Mouse (Mus musculus) thymus, postnatal 14 days (tissue): Measurements from ENCODE around the gene Casp2.

Source experiments
- DNase-seq: peaks from one replicate; pipeline ENCODE4 v3.0.0; 2021

Casp2 gene

DNA sequence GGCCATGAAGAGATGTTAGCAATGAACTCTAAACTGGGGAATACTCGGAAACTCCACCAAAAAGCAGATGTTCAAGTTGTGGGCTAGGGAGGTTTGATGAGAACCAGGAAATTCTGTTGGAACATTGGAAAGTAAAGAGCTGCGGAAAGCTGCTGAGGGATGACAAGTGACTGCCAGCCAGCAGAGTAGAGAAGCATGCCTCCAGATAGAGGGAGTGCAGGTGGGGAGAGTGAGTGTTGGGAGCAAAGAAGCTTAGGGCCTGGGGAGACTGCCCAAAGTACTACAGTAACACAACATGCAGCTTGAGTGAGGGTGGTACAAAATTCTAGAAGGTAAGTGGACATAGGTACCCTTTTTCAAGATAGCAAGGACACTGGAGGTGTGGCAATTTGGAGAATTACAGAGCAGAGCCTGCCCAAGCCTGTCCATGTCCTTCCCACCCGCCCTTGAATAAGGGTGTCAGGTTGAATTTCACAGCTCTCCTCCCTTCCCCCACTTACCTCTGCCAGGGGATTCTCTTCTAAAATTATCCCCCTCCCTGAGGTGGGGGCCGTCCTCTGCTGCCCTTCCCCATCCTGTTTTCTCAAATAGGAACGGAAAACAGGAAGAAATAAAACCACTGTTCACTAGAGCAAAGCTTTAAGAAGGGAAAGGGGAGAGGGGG lies 18.2 kb downstream of the Casp2 start:
- DNase-seq: no peak

DNA sequence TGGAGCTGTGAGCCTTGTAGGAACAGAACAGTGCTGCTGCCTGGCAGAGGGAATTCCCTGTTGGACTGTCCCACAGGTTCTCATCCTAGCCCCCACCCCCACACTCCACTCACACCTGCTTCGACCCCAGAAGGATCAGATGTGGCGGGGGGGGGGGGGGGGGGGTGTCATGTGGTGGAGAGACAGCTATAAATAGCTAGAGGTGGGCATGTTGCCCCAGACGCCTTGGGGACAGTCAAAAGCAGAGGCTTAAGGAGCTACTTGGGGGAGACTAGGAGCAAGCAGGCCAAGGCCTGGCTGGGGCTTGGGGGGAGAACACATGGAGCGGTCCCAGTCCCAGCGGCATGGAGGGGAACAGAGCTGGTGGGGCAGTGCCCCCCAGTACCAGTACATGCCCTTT lies 21.7 kb downstream of the Casp2 start, which contains the start of gene Clcn1:
Clcn1 (plus strand) TSS at position 238 of the 400 bp plus-strand sequence.
- DNase-seq: no peak

DNA sequence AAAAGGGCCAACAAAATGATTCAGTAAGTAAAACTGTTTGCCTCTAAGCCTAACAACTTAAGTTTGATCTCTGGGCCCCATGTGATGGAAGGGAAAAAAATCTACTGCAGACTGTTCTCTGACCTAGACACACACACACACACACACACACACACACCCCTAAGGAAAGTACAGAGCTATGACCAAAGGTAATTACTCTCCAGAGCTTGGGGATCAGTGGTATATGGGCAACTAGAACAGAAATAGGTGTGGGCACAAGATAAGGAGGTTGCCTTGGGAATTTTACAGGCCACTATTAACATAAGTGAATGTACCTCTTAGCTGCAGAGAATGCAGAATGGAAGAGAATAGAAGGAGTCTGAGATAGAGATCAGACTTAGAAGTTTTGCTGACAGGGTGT lies 22.8 kb downstream of the Casp2 start:
- no peak for DNase-seq

DNA sequence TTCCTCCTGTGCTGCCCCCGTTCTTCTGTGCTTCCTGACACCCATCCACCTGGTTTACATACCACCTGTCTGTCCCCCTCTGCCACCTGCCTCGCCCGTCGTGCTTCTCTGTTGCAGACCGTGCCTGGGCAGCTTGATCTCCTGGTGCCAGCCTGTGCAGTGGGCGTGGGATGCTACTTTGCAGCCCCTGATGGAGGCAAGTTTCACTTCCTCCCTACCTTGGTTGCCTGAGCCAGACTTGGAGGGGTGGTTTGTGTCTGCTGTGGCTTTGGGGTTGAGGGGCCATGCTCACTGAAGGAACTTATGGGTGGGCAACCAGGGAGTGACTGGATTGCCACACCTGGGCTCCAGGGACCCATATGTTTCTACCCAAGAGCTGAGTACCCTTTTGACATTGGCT lies 28.5 kb downstream of the Casp2 start:
- DNase-seq: no peak

DNA sequence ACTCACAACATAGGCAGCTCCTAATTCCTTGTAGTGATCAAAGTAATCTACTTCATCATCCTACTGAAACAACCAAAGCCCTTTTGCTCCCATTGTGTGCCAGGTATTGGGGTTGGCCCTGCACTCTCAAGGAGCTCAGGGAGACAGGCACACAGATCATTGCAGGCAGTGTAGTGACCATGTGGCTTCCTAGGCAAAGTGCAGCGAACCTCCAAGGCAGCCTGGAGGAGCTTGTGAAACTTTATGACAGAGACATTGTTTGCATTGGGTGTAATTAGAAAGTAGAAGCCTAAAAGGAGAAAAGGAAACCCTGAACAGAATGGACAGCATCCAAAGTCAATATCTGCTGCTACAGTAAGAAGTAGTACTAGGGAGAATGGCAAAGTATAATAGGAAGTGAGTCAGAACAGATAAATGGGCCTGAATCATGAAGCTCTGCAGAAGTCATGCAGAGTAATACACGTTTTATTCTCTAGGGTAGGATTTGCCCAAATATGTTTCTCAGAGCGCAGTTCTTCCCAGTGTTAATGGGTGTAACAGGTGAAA lies 30.8 kb downstream of the Casp2 start:
- no peak for DNase-seq

DNA sequence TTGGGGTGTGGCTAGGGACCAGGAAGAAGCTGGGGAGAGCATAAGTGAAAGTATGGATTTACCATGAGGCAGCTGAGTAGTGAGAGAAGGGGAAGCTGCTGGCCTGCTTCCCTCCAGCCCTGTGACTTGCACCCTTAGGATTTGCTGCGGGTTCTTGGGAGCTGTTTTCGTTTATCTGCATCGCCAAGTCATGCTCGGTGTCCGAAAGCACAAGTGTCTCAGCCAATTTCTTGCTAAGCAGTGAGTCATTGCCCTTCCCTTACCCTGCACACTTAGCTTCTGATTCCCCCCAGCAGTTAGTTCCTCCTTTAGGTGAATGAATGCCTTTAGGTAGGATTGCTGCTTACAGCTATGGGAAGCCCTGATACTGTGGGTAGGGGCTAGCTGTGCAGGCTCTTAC lies 34.6 kb downstream of the Casp2 start:
- DNase-seq: no peak

DNA sequence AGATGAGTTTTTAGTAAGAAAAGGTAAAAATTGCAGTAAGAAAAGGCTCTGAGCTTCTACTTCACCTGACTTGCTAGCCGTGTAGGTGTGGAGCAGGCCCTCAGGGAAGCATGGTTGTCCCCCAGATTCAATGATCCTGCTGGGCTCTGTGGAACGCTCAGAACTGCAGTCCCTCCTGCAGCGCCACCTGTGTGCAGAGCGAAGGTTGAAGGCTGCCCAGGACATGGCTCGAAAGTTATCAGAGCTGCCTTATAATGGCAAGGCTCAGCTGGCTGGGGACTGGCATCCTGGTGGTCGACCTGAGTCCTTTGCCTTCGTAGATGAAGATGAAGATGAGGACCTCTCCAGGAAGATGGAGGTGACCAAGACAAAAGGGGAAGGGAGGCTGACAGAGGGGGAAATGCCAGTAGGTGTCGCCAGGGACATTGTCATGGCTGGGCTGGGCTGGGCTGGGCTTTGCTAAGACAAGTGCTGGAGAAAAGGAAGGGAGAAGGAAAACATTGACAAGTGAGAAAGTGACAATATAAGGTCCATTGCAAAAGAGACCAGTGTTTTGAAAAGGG lies 45.1 kb downstream of the Casp2 start:
- DNase-seq: peak; percentile 15

DNA sequence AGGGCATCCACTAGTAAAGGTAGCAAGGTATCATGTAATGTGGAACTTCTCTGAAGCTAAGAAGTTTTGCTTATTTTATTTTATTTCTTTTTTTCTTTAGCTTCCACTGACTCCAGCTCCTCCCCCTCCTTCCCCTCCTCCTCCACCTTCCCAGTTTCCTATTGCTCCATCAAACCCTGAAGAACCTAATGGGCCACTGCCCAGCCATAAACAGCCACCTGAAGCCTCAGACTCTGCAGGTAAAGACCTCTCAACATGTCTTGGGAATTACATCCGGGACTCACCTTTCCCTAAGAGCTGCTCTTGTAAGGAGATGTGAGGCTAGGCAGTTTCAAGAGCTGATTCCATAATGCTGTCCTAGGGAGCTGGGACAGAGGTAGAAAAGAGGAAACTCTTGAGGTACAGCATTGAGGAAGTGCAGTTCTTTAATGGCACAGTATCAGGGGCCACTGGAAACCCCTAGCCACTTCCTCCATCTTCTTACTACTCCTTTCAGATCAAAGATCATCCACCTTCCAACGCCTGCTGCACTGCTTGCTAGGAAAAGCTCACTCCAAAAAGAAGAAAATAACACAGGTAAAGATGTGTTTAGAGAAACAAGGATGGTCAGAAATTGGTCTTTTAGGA lies 45.8 kb downstream of the Casp2 start:
- DNase-seq: no peak

DNA sequence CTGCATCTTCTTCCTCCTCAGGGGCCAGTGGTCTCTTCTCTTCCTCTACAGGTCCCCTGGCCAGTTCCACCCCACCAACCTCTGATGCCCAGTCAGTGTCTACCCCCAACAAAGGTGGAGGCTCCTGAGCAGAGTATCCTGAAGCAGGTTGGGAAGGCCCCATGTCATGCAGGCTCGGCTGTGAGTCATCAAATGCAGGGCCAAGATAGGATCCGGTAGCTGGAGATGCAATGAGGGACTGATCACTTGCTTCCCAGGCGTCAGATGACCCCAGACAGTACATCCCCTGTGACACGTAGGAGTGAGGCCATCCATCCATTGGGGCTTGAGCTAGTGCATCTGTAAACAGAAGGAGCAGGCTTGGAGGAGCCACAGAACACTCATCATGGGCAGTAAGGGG lies 53.5 kb downstream of the Casp2 start:
- no peak for DNase-seq

DNA sequence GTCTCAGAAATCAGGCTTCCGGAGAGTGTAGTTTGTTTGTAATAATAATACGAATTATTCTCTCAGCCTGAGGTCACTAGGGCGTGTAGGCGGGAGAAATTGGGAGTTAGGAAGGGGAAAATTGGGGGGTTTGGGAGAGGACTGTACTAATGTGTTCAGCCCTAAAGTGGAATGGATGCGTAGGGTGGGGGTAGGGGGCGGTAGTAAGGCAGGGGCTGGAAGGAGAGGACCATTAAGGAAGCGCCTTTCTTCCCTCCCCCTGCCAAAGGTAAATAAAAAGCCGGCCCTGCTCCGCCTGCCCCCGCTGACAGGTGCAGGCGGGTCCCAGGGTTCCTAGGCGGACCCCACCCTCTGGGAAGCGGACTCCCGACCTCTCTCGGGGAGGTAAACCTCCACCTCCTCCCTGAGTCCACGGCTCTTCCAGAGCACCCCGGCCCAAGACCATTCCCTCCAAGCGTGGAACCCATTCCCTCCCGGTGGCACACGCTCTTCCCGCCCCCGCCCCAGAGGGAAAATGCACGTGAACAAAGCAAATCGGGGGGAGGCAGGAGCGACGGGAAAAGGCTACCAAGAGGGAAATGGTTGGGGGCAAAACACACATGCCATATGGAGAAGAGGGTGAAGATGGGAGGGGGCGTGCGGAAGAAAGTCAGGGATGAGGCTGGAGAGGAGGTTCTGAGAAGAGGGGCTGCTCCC lies 58.7 kb downstream of the Casp2 start:
- peak; percentile 18 for DNase-seq

DNA sequence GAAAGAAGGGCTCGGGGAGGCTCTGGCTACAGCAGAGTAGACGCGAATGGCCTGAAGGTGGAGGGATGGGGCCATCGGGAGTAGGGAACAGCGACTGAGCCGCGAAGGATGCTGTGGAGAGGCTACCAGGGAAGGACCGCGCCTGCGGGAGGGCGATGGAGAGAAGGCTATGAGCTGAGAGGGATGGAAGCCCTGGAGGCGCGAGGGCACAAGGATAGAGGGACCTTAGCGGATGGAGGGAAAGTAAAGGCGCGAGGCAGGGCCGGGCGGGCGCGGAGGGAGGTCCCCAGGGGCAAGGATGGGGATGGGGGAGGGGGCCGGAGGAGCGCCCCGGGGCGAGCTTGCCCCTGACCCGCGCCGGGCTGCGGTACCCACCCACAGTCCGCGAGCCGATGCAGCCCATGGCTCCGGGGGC lies 59.3 kb downstream of the Casp2 start:
- no peak for DNase-seq

DNA sequence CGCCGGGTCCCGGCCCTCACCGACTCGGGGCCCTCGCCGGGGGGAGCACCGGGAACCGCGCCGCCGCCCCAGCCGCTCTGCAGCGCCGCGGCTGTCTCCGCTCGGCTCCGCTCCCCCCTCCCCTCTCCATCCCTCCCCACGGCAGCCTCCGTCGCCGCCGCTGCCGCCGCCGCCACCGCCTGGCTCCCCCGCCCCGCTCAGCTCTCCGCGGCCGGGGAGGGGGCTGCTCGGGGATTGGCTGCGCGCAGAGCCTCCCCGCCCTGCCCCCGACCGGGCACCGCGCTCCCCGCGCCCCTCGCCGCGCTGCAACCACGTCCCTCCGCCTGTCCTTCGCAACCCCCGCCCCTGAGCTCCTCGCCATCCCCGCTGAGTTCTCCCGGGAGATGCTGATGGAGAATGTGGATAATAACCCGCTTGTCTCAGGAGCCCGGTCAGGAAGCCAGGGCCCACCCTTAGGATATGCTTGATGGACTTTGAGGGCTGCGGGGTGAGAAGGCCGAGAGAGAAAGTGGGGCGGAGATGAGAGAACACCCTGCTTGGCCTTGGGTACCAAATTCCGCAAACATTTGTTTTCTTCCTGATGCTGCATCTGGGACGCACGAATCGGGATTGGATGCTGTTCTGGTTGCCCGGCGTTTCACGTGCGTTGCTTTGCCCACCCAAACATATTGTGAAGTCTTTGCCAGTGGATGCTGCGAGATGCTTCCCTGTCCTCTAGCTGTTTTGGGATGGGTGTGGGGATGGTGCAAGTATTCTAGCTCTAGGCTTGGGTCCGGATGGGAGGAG lies 59.9 kb downstream of the Casp2 start, which contains the start of gene Fam131b:
Fam131b (minus strand) TSS at position 162 of the 786 bp plus-strand sequence.
- DNase-seq: peak; percentile 75

DNA sequence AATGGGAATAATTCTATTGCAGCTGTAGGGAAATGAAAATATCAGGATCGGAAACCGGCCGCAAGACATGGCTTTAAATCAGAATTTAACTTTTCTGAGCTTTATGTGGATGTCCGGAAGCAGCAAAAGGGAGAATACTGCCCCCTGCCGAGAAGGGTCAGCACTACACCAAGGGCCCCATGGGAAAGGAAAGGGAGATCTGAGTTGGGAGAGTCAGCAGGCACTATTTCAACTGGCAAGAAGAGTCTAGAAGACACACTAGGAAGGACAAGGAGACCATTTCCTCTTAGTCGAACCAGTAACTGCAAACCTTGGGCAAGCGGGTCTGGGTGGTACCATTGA lies 60.5 kb downstream of the Casp2 start:
- DNase-seq: peak; percentile 86

DNA sequence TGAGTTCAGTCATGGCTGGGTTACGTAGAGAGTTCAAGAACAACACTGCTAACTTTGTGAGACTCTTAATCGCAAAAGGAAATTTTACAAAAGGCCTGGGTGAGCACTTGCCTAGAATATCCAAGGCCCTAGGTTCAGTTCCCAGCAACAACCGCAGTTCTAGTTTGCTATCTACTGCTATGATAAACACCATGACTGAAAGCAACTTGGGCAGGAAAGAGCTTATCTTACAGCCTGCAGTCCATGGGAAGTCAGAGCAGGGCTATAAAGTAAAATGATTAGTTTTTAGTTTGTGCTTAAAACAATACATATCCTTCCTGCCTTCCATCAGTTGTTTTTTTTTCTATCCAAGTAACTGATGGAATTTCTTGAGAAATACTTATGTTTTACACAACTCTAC lies 61.7 kb downstream of the Casp2 start:
- DNase-seq: no peak

DNA sequence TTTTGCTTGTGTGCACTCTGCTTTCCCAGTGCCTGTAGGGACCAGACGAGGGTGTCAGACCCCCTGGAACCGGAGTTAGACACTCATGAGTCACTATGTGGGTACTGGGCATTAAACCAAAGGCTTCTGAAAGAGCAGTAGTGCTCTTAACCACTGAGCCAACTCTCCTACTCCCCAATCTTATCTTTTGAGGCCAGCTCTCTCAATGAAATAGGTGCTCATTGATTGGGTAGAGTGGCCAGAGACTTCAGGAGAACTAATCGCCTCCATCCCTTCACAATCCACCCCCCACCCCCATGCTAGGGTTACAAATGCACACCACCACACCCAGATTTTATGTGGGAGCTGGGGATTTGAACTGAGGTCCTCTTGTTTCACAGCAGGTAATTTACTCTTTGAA lies 64.0 kb downstream of the Casp2 start:
- no peak for DNase-seq

DNA sequence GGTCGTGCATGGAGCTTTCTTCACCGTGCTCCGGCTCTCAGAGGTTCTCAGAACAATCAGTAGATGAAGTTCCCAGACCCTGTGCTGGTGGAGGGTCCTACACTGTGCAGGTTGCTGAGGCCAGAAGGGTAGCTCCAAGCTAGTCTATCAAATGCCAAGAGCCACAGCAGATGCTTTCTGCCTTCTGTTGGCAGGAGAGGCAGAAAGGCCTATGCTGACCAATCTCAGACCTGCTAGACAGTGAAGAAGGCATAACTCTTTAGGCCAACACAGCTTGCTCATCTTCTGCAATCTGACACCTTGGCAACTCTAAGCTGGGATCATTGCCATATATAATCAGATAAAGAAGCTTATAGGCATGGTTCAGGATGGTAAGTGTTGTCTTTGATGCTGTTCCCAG lies 65.4 kb downstream of the Casp2 start:
- DNase-seq: no peak

DNA sequence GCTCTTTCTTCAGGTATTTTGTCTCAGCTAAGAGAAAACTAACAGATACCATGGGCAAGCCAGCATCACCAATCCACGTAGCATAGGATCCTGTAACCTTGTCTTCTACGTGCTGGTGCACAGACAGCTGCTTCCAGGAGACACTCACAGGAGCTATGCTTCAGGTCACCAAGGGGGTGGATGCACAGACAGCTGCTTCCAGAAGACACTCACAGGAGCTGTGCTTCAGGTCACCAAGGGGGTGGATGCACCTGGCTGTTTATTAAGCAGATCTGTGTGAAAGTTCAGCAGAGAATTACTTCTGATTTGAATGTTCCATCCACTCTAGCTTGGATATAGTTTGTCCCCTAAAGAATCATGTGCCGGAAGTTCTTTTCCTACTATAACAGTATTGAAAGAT lies 66.2 kb downstream of the Casp2 start:
- DNase-seq: no peak
